Mouse (Mus musculus) cerebellum, adult 2 months (tissue): Measurements from ENCODE around the gene Stk39. TPM values are rescaled to one million over a fixed set of nuclear protein-coding genes. Genes with fewer than 3 reads are reported as not detected.
A peak's percentile ranks its signal among the peaks of the same experiment; 100 is the strongest.

Source experiments
- DNase-seq, 2 experiments: peaks; one replicate each; pipeline ENCODE4 v3.0.0; 2021
- H3K27ac ChIP-seq: fragments of 200-500 bp; 2 replicates; pipeline ENCODE4 v1.5.1; 2012; ENCODE audit warnings: low read length, control low read depth, inconsistent platforms; ENCODE audit not compliant: insufficient read depth
- H3K27me3 ChIP-seq: fragments of 200-500 bp; 2 replicates; pipeline ENCODE4 v1.6.1; 2012; ENCODE audit warnings: inconsistent platforms, mild to moderate bottlenecking, low read length, moderate library complexity; ENCODE audit not compliant: control insufficient read depth, insufficient read depth
- H3K4me1 ChIP-seq: fragments of 200-500 bp; 2 replicates; pipeline ENCODE4 v1.6.1; 2011; ENCODE audit warnings: low read length; ENCODE audit not compliant: control insufficient read depth, insufficient read depth
- H3K4me3 ChIP-seq: fragments of 200-500 bp; replicated peaks from 2 replicates; pipeline ENCODE3; 2011; ENCODE audit warnings: mild to moderate bottlenecking, low read depth, low read length, control low read depth; ENCODE audit not compliant: insufficient read depth
- CTCF ChIP-seq: fragments of 200-500 bp; IDR thresholded peaks from 2 replicates; pipeline ENCODE4 v1.5.1; 2011; ENCODE audit warnings: low read depth, mild to moderate bottlenecking, control low read depth, low read length, moderate library complexity, borderline replicate concordance; ENCODE audit not compliant: insufficient read depth
- POLR2A ChIP-seq: fragments of 200-500 bp; IDR thresholded peaks from 2 replicates; pipeline ENCODE4 v1.6.1; 2011; ENCODE audit warnings: low read length, control low read depth, borderline replicate concordance; ENCODE audit not compliant: insufficient read depth
- WGBS: fragments of 180-500 bp; shearing (Covaris S2); methylation state at CpG from one replicate; pipeline ENCODE4 v1.1.7; 2018; 5-methylcytosine and 5-hydroxymethylcytosine counted together
- polyA plus RNA-seq: library from polyadenylated mRNA; depleted of rRNA; stranded (reverse); fragments of >200 nt; gene quantifications from 2 replicates; pipeline ENCODE4 v1.2.3, GENCODE M21; 2012

The Stk39 gene
- polyA plus RNA-seq, 1 experiment, result 49.8 TPM

GRCm38 (mm10) chr2:68342122-68342646, 129.9 kb downstream of the Stk39 start:
- Histone ChIP-seq H3K27ac (no peak overlapping the region), H3K4me3 (no peak overlapping the region), H3K4me1 (no peaks in the 10 kb centered on the region), H3K27me3 (no peaks in the 10 kb centered on the region)
- no peak for TF ChIP-seq POLR2A
- no peak for TF ChIP-seq CTCF
- 91% methylated on average over 7 of the region's 7 CpGs for WGBS
- no peak for DNase-seq

GRCm38 (mm10) chr2:68336913-68337312, 135.2 kb downstream of the Stk39 start:
- no peak overlapping the region for H3K4me3 ChIP-seq
- WGBS, result 93% methylated on average over 6 of the region's 6 CpGs
- DNase-seq, result no peak
- H3K4me1 ChIP-seq, result no peaks in the 10 kb centered on the region
- H3K27ac ChIP-seq, result no peak overlapping the region
- no peaks in the 10 kb centered on the region for H3K27me3 ChIP-seq
- TF ChIP-seq CTCF (no peak), POLR2A (no peak)

GRCm38 (mm10) chr2:68334945-68335344, 137.1 kb downstream of the Stk39 start:
- Histone ChIP-seq H3K27ac (no peak overlapping the region), H3K27me3 (no peaks in the 10 kb centered on the region), H3K4me3 (no peak overlapping the region), H3K4me1 (no peaks in the 10 kb centered on the region)
- no peak for DNase-seq
- TF ChIP-seq CTCF, result no peak
- TF ChIP-seq POLR2A, result no peak
- 80% methylated on average over 5 of the region's 5 CpGs for WGBS

GRCm38 (mm10) chr2:68325306-68325705, 146.8 kb downstream of the Stk39 start:
- no peak overlapping the region for H3K4me3 ChIP-seq
- 40% methylated on average over 5 of the region's 5 CpGs for WGBS
- H3K27me3 ChIP-seq, result no peaks in the 10 kb centered on the region
- H3K4me1 ChIP-seq, result peaks cover 13% of the 10 kb centered on the region
- H3K27ac ChIP-seq, result peak overlapping the region; percentile 17; the same call in 1 of the 2 replicates
- peak; percentile 49 to 70 for DNase-seq
- TF ChIP-seq CTCF, result no peak

- TF ChIP-seq CTCF (no peak), POLR2A (no peak)
- no peak overlapping the region for H3K27ac ChIP-seq
- WGBS, result 81% methylated on average over 5 of the region's 5 CpGs
- no peak overlapping the region for H3K4me3 ChIP-seq
- H3K27me3 ChIP-seq, result no peaks in the 10 kb centered on the region
- no peak for DNase-seq
- peaks cover 22% of the 10 kb centered on the region for H3K4me1 ChIP-seq
Measured at GRCm38 (mm10) chr2:68321230-68321629, 150.8 kb downstream of the Stk39 start.

GRCm38 (mm10) chr2:68320670-68321069, 151.4 kb downstream of the Stk39 start:
- no peaks in the 10 kb centered on the region for H3K27me3 ChIP-seq
- H3K4me1 ChIP-seq, result peaks cover 22% of the 10 kb centered on the region
- H3K4me3 ChIP-seq, result no peak overlapping the region
- no peak overlapping the region for H3K27ac ChIP-seq
- peak; percentile 34 to 50 for DNase-seq
- TF ChIP-seq CTCF, result no peak
- no peak for TF ChIP-seq POLR2A
- WGBS, result 25% methylated on average over 10 of the region's 10 CpGs

- no peak overlapping the region for H3K27ac ChIP-seq
- H3K27me3 ChIP-seq, result no peaks in the 10 kb centered on the region
- no peak overlapping the region for H3K4me3 ChIP-seq
- peaks cover 15% of the 10 kb centered on the region for H3K4me1 ChIP-seq
- TF ChIP-seq POLR2A, result no peak
- no peak for TF ChIP-seq CTCF
- DNase-seq, result no peak
- WGBS, result 73% methylated on average over 5 of the region's 5 CpGs
Measured at GRCm38 (mm10) chr2:68318452-68318851, 153.6 kb downstream of the Stk39 start.

GRCm38 (mm10) chr2:68317895-68318294, 154.2 kb downstream of the Stk39 start:
- Histone ChIP-seq H3K4me3 (no peak overlapping the region), H3K27me3 (no peaks in the 10 kb centered on the region), H3K27ac (no peak overlapping the region), H3K4me1 (peaks cover 15% of the 10 kb centered on the region)
- 86% methylated on average over 9 of the region's 9 CpGs for WGBS
- TF ChIP-seq CTCF (no peak), POLR2A (no peak)
- no peak for DNase-seq

- TF ChIP-seq POLR2A (no peak), CTCF (no peak)
- Histone ChIP-seq H3K4me1 (peaks cover 15% of the 10 kb centered on the region), H3K4me3 (no peak overlapping the region), H3K27me3 (no peaks in the 10 kb centered on the region), H3K27ac (no peak overlapping the region)
- 34% methylated on average over 2 of the region's 2 CpGs for WGBS
- DNase-seq, result peak in 1 of 2 experiments; percentile 17
Measured at GRCm38 (mm10) chr2:68317452-68317851, 154.6 kb downstream of the Stk39 start.
